Mouse (Mus musculus) cerebellum, postnatal 14 days (tissue): ENCODE results near the gene Phactr4.

Experiments
- DNase-seq, 2 experiments: peaks; one replicate each; pipeline ENCODE4 v3.0.0; 2021; ENCODE audit warnings: mixed read lengths in 2 of 2

The Phactr4 gene

DNA sequence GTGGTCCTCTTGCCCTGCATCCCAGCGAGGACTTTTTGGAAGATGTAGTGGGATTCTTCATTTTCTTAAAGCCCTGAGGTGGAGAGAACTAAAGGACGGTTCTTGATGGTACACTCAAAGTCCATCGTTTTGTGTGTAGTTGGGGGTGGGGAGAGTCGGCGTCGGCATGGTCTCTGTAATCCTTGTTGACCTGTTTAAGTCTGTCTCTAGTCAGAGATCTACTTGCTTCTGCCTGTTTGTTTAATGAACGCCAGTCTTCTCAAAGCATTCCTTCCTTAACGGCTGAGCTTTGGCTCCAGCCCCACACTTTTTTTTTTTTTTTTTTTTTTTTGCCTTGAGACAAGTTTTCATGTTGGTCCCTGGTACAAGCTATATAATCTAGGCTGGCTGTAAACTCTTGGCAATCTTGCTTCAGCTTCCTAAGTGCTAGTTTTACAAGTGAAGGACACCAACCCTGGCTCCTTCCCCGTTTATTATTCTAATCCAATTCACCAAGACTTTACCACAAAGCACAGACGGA, 92.4 kb downstream of the Phactr4 start:
- no peak for DNase-seq

DNA sequence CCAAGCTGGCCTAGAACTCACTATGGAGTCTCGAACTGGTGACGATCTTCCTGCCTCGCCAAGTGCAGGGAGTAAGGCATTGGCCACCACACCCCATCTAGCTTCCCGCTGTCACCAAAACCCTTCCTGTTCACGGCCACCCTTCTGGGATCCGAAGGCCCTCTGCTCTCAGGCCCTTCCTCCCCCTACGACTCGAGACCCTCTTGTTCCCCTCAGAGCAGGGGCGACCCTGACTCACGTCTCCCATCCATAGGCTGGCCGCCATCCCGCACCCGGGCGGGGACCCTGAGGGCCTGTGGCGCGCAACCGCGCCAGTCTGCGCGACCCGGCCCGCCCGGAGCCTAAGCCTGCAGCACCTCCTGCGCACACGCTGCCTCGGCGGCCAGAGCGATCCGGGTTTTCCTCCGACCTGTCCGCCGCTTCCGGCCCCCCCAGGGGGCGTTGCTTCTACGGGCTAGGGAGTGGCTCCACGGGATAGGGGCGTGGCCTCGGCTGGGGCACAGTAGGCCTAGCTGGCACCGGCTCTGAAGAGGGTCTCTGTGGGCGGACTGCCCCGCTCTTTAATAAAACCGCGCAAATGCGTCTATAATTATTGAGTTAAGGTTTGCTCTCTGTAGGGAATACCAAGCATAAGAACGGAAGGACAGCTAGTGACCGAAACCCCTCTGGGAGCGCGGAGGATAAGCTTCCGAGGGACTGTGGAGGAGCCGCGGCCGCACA, 93.0 kb downstream of the Phactr4 start, which contains the start of gene Trnau1ap:
Gene Trnau1ap (minus strand): TSS at position 424 of the 720 bp plus-strand sequence.
- DNase-seq: peak; percentile 92

DNA sequence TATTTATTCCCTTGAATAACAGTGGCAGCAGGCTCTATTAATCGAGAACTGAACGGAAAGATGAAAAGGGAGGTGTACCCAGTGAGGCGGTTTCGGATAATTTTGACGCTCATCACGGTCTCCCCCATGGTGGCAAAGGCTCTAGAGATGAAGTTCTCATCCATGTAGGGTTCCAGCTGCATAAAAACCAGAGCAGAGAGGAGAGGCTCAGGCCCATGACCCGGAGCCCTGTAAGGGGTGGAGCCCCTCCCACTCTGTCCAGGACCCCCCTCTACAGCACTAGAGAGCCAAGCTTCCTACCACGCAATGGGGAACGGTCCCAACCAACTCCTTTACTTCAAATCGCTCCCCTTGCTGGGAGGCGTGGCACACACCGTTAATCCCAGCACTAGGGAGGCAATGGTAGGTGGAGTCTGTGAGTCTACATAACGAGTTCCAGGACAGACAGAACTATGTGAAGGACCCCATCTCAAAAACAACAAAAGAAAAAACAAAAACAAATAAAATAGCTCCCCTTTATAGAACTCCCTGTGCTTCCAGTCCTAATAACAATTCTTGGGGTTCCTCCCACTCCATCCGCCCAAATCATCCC, 93.8 kb downstream of the Phactr4 start:
- DNase-seq: no peak

DNA sequence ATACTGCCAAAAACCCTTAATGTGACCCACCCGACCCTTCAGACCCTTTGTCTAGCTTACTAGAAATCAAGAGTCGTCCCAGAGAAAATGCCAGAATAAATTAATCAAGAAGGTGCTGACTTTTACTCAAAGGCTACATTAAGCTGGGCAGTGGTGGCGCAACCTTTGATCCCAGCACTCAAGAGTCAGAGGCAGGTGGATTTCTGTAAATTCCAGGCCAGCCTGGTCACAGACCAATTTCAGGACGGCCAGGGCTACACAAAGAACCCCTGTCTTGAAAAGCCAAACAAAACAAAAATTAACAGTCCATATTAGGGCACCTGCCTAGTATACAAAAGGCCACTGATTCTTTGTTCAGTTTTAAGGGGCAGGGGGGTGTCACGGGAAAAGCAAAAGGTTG, 95.8 kb downstream of the Phactr4 start:
- no peak for DNase-seq

DNA sequence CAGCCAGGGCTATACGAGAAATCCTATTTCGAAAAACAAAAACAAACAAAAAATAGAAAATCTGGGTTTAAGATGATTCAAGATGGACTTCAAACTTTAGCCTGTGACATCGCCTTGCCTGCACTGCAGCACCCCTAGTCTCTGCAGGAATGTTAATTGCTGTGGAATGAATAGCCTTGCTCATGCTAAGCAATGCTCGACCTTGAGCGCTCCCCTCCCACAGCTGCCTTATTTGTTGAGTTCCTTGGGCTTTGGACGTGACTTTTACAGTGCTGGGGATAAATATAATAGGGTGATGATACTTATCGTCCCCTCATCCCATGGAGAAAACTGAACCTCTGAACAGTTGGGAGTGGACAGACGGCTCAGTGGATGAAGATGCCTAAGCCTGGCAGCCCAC, 106.6 kb downstream of the Phactr4 start:
- DNase-seq: no peak

DNA sequence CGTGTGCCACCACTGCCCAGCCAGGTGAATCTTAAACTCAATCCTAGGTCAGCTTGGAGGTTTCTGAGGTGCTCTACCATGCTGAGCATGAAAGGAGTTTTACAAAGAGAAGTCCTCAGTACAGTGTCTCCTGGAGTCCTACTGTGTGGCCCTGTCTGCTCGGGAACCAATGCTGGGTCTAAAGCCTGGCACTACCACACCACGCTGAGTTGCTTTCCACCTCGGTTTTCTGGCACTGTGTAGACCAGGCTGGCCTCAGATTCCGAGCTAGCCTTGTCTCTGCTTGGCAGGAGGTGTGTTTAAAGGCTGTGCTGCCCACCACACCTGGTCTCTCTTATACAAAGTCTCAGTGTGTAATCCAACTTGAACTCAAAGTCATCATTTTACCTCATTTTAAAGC, 109.7 kb downstream of the Phactr4 start:
- no peak for DNase-seq

DNA sequence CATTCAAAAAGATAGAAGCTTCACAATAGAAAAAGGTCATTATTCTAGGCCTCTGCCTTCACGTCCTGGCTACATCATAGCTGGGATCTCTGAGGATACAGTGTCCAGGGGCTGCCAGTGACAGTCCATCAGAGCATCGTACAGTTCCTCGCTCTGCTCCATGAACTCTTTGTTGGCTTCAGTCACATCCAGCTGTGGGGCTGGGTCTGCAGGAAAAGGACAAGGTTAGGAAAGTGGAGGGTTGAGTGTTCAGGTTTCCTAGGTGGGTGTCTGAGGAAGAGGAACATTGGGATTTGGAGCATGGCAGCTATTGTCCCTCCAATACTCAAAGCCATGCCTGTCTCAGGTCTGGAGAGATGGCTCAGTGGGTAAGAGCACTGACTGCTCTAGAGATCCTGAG, 110.5 kb downstream of the Phactr4 start:
- DNase-seq: no peak

DNA sequence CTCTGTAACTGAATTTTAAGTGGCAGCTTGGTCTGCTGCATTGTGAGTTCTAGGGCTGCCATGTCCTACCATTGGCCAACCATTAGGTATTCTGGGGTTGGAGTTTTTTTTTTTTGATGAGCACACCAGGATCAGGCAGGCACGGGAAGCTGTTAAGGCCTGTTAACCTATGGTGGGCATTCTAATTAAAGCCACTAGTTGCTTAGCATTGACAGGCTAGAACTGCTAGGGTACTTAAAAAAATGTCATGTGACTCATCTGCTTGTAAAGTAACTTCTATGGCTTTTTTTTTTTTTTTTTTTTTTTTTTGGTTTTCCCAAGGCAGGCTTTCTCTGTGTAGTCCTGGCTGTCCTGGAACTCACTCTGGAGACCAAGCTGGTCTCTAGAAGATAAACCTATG, 111.1 kb downstream of the Phactr4 start:
- no peak for DNase-seq

DNA sequence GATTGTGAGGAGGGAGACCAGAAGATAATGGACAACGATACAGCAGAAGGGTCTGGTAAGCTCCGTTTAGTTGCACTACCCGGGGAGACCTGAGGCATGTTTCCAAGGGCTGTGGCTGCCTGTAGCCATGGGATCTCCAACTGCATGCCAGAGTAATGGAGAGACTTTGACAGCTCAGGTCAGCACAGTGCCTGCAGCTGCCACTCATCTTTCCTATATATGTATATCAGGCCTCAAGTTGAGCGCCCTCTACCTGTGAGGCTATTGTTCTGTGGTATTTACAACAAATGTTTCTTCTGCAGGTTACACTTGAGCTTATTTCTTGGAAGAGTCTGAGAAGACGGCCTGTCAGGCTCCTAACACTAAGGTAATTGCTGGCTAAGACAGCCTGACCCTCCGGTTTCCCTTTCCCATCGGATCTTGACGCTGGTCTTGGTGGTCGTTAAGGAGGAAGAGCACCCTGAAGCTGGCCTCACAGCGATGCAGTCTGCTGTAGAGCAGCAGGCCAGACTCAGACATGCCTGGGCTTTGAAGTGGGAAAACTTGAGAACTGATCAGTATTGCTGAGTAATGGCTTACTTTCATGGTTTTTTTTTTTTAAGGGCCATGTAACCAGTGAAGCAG, 112.3 kb downstream of the Phactr4 start:
- peak; percentile 47 to 58 for DNase-seq

DNA sequence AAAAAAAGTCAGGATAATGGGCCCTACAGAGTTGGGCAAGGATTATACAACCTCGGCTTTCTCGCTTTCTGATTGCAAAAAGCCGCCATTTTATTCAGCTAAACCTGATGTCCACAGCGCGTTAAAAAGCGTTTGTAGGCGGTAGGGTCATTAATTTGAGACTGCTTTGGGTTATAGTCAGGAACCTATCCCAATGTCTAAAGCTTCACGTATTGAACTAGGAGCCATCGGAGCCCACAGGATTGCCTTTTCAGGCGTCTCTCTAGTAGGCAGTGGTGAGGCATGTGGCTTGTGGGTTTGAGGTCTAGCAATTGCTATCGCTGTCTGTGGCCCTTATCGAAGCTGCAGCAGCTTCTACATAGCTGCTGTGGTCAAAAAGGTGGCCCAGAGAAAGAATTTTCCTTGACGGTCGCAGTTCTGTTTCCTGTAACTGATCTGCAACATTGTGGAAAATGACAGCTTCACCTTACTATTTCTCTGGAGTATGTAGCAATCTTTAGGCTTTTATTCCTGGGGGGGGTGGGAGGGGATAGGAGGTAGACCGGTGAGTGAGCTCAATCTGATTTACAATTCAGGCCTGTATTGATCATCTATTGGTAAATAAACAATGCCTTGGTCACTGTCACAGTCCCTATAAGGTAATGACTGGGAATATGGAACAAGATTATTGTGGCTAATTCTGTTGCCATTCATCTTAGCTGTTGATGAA, 113.0 kb downstream of the Phactr4 start:
- peak; percentile 31 to 46 for DNase-seq

DNA sequence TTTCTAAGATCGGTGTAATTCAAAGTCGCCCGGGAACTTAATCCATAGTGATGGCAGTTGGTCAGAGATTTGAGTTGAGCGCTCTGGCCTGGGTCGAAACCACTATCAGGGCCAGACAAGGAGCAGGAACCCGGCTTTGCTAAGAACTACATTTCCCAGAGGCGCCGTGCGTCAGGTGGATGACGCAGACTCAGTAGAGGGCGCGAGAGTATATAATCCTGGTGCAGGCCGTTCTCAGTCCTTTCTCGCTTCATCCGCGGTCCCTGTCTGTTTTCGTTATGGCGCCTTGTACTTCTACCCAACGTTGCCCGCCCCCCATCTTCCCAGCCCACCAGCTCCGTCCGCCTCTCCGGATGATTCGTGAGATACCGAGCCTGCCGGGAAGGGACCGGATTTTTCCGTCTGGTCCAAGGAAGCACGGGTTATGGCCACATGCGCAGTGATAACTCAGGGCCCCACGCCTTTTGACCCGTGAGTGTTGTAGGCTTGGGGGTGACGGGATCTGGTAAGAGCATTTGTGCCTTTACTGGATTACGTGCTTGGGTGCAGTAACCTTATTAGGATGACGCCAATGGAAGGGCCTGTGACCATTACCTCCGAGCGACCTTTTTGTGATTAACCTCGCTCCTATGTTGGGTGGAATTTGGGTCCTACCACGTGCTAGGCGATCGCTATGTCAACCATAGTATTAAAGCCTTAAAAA, 113.7 kb downstream of the Phactr4 start:
- DNase-seq: peak; percentile 90 to 94

DNA sequence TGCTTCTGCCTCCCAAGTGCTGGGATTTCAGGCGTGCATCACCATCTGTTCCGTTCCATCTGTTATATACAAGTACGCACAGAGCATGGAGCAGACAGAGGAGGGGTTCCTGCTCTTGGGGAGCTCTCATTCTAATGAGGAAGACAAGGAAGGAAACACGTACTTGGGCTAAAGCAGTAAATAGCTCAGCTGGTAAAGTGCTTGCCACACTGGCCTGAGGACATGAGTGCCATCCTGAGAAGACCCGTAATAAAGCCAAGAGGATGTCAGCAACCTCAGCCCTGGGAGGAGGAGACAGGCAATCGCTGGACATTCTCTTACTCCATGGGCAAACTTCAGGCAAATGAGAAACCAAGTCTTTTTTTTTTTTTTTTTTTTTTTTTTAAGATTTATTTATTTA, 116.3 kb downstream of the Phactr4 start:
- DNase-seq: no peak
